Mouse (Mus musculus): ENCODE results near the gene LTO1.
A peak's percentile ranks its signal among the peaks of the same experiment; 100 is the strongest.

GRCm38 (mm10) chr7:144892322-144892721 is 22.6 kb upstream of the LTO1 start:
- peak; percentile 10 for TF ChIP-seq CTCF (IDR thresholded peaks at IDR 0.05; ENCODE audit: low read depth, low read length)
- no peak for TF ChIP-seq POLR2A (IDR thresholded peaks at IDR 0.05; ENCODE audit: insufficient read depth, low read length)
